Mouse (Mus musculus): ENCODE data around the gene Son.
"Not testable (repeated sequence)": the region's sequence is repeated elsewhere in the genome, so short reads cannot be mapped to it uniquely, and the experiment has no call there.

The Son gene

DNA sequence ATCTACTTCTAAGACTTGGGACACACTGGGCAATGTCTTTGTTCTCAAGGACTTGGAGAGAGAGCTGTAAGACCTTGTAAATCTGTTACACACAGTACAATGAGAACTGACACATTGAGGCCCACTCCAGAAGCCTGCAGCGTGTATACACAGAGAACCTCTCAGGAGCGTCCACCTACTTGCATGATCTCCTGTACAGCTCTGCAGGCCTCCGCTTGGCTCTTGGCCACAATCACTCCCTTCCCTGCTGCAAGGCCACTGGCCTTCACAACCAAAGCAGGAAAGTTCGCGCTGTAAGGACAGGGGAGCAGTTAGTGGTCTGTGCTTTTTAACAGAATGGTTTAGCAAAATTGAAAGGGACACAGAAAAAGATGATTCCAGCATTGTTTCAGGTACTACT lies 8.1 kb upstream of the Son start:
- DNase-seq (ENCODE audit: low spot score in 2 of 2): no peak

DNA sequence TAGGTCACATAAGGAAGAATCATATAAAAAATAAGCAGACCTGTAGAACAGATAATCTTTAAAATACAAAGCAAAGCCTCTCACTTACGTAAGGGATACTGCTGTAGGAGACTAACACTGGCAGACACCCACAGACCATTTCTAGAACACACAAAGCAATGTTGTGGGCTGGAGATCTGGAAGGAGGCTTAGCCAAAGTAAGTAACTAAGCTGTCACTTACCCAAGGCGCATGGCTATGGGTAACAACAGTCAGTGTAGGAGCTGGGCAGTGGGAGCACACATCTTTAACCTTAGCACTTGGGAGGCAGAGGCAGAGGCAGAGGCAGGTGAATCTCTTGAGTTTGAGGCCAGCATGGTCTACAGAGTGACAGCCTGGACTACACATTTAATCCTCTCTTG lies 7.7 kb upstream of the Son start:
- no peak for DNase-seq (ENCODE audit: low spot score in 2 of 2)

DNA sequence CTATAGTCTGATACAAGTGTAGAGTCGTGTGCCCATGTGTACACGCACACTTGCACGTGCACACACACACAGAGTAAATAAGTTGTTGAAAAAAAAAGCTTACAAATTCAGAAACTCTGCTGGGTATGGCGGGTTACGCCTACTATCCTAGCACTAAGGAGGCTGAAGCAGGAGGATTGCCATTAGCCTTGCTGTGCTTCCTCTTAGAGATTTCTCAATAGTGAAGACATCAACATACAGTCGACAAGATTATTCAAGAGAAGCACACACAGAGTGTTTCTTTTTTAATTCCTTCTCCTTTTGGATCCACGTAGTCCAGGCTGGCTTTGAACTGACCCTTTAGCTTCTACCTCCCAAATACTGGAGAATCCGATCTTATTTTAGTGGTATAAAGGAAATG lies 7.1 kb upstream of the Son start:
- DNase-seq (ENCODE audit: low spot score in 2 of 2): no peak

- DNase-seq (ENCODE audit: low spot score in 2 of 2): no peak
These were observed 2.4 kb upstream of the Son start for GRCm38 (mm10) chr16:91644901-91645300.

DNA sequence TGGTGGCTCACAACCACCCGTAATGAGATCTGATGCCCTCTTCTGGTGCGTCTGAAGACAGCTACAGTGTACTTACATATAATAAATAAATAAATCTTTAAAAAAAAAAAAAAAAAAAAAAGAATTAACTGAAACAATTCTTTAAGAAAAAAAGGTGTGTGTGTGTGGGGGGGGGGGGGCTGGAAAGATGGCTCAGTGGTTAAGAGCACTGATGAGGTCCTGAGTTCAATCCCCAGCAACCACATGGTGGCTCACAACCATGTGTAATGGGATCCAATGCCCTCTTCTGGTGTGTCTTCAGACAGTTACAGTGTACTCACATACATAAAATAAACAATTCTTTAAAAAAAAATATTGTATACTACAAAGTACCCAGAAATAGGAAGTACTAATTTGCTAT lies 1.9 kb upstream of the Son start:
- not testable (repeated sequence) for DNase-seq (ENCODE audit: low spot score in 2 of 2)

DNA sequence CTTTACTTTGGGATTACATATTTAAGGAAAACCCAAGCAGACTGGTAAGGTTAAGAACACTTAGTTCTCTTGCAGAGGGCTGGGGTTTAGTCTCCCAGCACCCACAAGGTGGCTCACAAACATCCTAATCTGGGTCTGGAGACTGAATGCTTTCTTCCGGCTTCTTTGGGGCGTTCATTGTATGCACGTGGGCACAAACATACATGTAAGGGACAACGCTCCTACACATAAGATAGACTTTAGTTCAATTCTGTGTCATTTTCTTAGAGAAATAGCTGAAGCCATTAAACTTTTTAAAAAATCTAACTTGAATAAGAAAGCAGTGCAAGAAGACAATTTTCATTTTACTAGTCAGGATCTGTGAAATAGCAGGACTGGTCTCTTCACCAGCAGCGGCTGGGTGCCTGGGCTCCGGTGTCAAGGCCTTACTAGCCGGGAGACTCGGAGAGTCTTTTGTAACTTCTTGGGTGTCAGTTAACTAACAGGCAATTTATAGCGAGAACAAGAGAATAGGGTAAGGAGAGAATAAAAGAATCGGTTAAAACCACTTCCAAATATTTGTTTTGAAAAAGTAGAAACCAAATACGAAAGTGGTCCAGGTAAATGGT lies 1.2 kb upstream of the Son start:
- no peak for DNase-seq (ENCODE audit: low spot score in 2 of 2)

- peak; percentile 94 to 96 for DNase-seq (ENCODE audit: low spot score in 2 of 2)
These were observed 456 bp upstream of the Son start, which contains the start of gene Gart for GRCm38 (mm10) chr16:91646681-91647419. Gene Gart (minus strand): TSS chr16:91646952.

GRCm38 (mm10) chr16:91648220-91648550 lies 879 bp downstream of the Son start:
- DNase-seq (ENCODE audit: low spot score in 2 of 2): peak in 1 of 2 experiments; percentile 75

DNA sequence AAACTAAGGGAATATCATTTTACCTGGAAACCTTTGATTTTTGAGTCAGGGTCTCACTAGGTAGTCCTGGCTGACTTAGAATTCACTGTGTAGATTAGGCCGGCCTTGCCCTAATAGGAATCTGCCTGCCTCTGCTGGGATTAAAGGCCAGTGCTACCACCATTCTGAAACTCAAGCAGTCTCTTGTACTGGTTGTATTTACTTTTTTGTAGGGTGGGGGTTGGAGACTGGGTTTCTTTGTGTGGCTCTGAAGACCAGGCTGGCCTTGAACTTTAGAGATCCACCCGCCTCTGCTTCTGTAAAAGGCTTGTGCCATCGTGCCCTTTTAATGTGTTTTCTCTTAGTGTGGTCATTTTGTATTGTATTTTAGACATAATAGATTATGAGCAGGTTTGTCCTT lies 1.9 kb downstream of the Son start:
- no peak for DNase-seq (ENCODE audit: low spot score in 2 of 2)

DNA sequence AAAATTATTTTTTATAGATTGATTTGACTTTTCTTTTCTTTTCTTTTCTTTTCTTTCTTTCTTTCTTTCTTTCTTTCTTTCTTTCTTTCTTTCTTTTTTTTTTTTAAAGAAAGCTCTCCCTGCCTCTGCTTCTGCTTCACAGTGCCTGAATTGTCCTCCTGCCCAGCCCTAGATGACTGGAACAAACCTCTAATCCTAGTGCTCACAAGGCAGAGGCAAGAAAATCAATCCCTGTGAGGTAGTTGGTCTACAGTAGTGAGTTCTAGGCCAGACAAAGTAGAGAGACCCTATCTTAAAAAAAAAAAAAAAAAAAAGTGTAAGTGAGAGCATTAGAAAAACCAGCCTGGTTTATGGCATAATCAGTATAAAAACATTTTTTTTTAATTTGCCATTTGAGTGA lies 2.5 kb downstream of the Son start:
- no peak for DNase-seq (ENCODE audit: low spot score in 2 of 2)

DNA sequence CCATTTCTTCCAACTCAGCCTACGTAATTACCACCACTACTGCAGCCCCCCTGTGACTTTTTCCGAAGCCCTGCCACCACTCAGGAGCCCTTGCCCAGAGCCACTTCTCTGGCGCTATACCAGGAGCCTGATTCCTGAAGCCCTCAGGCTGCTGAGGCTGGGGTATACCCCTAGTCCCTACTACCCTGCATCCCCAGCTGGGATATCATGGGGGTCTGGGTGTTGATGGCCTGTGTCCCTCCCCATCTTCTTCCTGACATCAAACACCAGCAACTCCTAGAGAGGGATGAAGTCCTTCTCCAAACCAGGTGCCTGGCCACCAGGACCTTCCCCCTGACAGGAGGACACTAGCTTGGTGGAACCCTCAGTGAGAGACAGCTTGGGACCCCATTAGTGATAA lies 4.9 kb downstream of the Son start:
- no peak for DNase-seq (ENCODE audit: low spot score in 2 of 2)

DNA sequence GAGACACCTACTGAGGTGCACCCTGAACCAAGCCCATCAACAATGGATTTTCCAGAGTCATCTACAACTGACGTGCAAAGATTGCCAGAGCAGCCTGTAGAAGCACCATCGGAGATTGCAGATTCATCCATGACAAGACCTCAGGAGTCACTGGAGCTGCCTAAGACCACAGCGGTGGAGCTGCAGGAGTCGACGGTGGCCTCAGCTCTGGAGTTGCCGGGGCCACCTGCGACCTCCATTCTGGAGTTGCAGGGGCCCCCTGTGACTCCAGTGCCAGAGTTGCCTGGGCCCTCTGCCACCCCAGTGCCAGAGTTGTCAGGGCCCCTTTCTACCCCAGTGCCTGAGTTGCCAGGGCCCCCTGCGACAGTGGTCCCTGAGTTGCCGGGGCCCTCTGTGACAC lies 8.0 kb downstream of the Son start:
- no peak for DNase-seq (ENCODE audit: low spot score in 2 of 2)

GRCm38 (mm10) chr16:91657285-91657684 lies 10.0 kb downstream of the Son start:
- no peak for DNase-seq (ENCODE audit: low spot score in 2 of 2)

GRCm38 (mm10) chr16:91658471-91658870 lies 11.2 kb downstream of the Son start:
- no peak for DNase-seq (ENCODE audit: low spot score in 2 of 2)

DNA sequence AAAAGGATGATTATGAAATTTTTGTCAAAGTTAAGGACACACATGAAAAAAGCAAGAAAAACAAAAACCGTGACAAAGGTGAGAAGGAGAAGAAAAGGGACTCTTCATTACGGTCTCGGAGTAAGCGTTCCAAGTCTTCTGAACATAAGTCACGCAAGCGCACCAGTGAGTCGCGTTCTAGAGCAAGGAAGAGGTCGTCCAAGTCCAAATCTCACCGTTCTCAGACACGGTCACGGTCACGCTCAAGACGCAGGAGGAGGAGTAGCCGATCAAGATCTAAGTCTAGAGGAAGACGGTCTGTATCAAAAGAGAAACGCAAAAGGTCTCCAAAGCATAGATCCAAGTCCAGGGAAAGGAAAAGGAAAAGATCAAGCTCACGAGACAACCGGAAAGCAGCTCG lies 12.5 kb downstream of the Son start:
- DNase-seq (ENCODE audit: low spot score in 2 of 2): no peak

- DNase-seq (ENCODE audit: low spot score in 2 of 2): no peak
These were observed 14.1 kb downstream of the Son start for GRCm38 (mm10) chr16:91661397-91661796.

DNA sequence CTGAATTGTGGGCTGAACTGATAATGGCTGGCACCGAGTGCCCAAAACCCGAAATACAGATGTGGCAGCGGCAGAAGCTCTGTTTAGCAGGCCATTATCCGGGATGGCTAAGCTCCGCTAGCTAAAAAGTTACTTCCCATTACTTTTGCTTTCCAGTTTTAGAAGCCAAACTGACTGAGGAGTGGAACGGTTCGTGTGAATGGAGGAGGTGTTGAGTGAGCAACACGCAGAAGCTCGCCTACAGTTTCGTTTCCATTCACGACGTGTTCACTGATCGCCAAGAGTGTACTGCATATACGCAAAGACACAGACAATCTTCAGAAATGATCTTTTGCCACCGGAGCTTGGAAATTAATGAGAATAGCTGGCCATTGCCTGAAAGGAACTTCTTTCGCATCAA lies 15.0 kb downstream of the Son start:
- DNase-seq (ENCODE audit: low spot score in 2 of 2): no peak

GRCm38 (mm10) chr16:91663795-91664194 lies 16.5 kb downstream of the Son start:
- DNase-seq (ENCODE audit: low spot score in 2 of 2): no peak

- DNase-seq (ENCODE audit: low spot score in 2 of 2): no peak
These were observed 27.2 kb downstream of the Son start for GRCm38 (mm10) chr16:91674500-91674899.

- DNase-seq (ENCODE audit: low spot score in 2 of 2): no peak
These were observed 31.0 kb downstream of the Son start for GRCm38 (mm10) chr16:91678147-91678911.

DNA sequence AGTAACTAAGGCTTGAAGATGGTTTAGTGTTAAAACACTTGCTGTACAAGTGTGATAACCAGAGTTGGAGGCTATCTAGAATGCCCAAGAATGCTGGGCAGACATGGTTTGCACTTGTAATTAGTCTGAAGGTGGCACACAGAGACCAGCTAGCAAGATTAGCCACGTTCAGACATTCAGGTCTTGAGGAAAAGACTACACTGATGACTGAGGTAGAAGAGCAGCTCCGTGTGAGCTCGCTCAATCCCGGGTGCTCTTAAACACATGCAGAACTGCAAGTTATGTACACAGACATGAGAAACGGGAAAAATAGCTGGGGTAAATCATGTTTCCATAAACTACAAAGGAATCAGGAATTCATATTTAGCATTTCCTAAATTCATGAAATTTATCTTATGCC lies 33.4 kb downstream of the Son start:
- no peak for DNase-seq (ENCODE audit: low spot score in 2 of 2)

- peak in 1 of 2 experiments; percentile 12 for DNase-seq (ENCODE audit: low spot score in 2 of 2)
These were observed 38.2 kb downstream of the Son start for GRCm38 (mm10) chr16:91685526-91685925.

- DNase-seq (ENCODE audit: low spot score in 2 of 2): no peak
These were observed 39.1 kb downstream of the Son start for GRCm38 (mm10) chr16:91686369-91686768.

All from heart, adult 9 months (tissue).